Mouse (Mus musculus): ENCODE results near the gene Zfhx2. TPM values are rescaled to one million over a fixed set of nuclear protein-coding genes. Genes with fewer than 3 reads are reported as not detected.
A peak's percentile ranks its signal among the peaks of the same experiment; 100 is the strongest.

Zfhx2 gene
- polyA plus RNA-seq, 1 experiment, result 0.98 TPM

DNA sequence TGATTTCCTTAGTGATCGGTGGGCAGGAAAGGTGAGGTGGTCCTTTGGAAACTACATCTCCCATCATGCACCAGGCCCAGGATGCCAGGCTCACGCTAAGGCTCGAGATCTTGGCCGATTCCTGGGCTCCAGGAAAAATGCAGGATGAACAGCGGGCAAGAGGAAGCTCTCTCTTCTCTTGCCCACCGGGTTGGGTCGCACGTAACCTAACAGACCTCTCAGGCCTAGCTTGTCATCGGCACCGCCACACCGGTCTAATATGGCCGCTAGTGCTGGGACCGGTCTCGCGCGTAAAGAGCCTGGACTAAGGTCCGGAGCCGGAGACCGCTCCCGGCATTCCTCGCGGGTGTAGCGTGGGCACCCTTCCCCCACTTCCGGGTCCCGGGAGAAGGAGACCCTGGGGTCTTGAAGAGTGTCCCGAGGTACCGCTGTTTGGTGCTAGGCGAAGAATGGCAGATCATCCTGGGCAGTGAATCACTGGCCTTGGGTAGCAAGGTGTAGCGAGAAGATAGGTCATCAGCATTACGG is 2.6 kb upstream of the Zfhx2 start, which contains the start of gene Thtpa:
Gene Thtpa (plus strand): TSS at position 81 of the 528 bp plus-strand sequence.
- H3K79me2 ChIP-seq (ENCODE audit: control insufficient read depth, insufficient read depth), result no peaks in the 10 kb centered on the region
- peak within 1 kb of the TSS; percentile 99 for H3K4me2 ChIP-seq (ENCODE audit: low read depth)
- H3ac ChIP-seq (ENCODE audit: control insufficient read depth, insufficient read length), result peak within 1 kb of the TSS; percentile 9
- peak within 1 kb of the TSS; percentile 54 for H3K4me3 ChIP-seq
- TF ChIP-seq MAX (IDR thresholded peaks at IDR 0.05; ENCODE audit: low read depth) (no peak), POLR2AphosphoS2 (IDR thresholded peaks at IDR 0.05; ENCODE audit: insufficient read length, low read depth) (peak; percentile 10), TCF12 (IDR thresholded peaks at IDR 0.05; ENCODE audit: insufficient read depth, poor library complexity, severe bottlenecking) (no peak), SRF (IDR thresholded peaks at IDR 0.05; ENCODE audit: control insufficient read depth, insufficient read length, low read depth) (no peak), POLR2A (IDR thresholded peaks at IDR 0.05; ENCODE audit: insufficient read length, low read depth) (peak; percentile 49)
- H3K27me3 ChIP-seq (ENCODE audit: control insufficient read depth, insufficient read depth, insufficient read length), result no peaks in the 10 kb centered on the region
- H3K36me3 ChIP-seq (ENCODE audit: control insufficient read depth, insufficient read depth), result peaks cover 3% of the 10 kb centered on the region

DNA sequence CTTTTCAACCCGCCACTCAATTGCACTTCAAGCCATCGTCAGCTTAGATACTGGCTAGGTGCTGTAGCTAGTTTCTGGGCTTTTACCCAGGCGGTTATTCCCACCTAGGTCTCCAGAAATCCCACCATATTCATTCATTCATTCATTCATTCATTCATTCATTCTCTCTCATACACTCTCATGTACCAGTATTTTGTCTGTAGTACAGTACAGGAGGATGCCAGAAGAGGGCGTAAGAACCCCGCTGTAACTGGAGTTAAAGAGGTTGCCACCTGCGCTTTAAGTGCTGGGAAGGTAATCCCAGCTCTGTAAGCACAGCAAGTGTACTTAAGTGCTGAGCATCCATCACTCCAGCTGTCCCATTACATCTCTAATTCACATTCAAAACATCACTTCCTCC is 1.8 kb upstream of the Zfhx2 start:
- Histone ChIP-seq H3K27me3 (ENCODE audit: control insufficient read depth, insufficient read depth, insufficient read length) (no peaks in the 10 kb centered on the region), H3K4me2 (ENCODE audit: low read depth) (no peak overlapping the region), H3K79me2 (ENCODE audit: control insufficient read depth, insufficient read depth) (no peaks in the 10 kb centered on the region), H3ac (ENCODE audit: control insufficient read depth, insufficient read length) (no peak overlapping the region), H3K36me3 (ENCODE audit: control insufficient read depth, insufficient read depth) (peaks cover 3% of the 10 kb centered on the region), H3K4me3 (peak overlapping the region; percentile 54)
- TF ChIP-seq MYOD1 (IDR thresholded peaks at IDR 0.05; ENCODE audit: control insufficient read depth in 1 of 3, insufficient read length in 2 of 3, low read depth in 2 of 3) (no peak), E2F4 (IDR thresholded peaks at IDR 0.05; ENCODE audit: insufficient read depth) (no peak), MAX (IDR thresholded peaks at IDR 0.05; ENCODE audit: low read depth) (no peak), TCF3 (IDR thresholded peaks at IDR 0.05; ENCODE audit: insufficient read length, low read depth) (no peak), CEBPB (IDR thresholded peaks at IDR 0.05; ENCODE audit: insufficient read depth, poor library complexity, severe bottlenecking) (no peak), TCF12 (IDR thresholded peaks at IDR 0.05; ENCODE audit: insufficient read depth, poor library complexity, severe bottlenecking) (no peak), MYOG (IDR thresholded peaks at IDR 0.05; ENCODE audit: control insufficient read depth in 1 of 3, insufficient read depth in 1 of 3, insufficient read length in 2 of 3, low read depth in 2 of 3) (no peak), POLR2A (IDR thresholded peaks at IDR 0.05; ENCODE audit: insufficient read length, low read depth) (no peak), REST (IDR thresholded peaks at IDR 0.05; ENCODE audit: insufficient read depth, insufficient read length) (no peak), SRF (IDR thresholded peaks at IDR 0.05; ENCODE audit: control insufficient read depth, insufficient read length, low read depth) (no peak), USF1 (IDR thresholded peaks at IDR 0.05; ENCODE audit: low read depth) (no peak), POLR2AphosphoS2 (IDR thresholded peaks at IDR 0.05; ENCODE audit: insufficient read length, low read depth) (no peak)

DNA sequence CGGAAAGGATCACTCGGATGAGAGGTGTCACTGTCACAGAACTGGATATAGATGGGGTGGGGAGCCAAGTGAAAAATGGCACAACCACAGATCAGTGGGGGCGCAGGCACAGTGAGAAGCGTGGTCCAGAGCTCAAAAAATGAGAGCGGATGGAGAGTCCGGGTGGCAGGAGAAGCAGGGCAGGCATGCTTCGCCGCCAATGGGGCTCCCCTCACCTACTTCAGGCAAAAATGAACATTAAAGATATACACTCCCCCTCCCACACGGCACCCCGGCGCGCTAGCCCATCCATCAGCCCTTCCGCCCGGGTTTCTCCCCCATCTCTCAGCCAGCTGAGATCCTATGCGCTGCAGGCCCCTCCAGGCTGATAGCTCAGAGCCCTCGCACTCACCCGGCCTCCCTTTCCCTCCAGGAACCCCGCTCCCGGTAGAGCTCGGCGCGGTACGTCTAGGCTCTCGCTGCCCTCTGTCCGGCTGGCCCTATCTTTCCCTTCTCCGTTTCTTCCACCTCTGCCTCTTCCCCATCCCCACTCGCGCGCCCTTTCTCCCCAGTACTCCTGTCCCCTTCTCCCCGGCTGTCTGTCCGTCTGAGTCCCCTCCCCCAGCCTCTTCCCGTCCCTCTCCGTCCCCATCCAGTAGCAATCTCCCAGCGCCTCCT is 787 bp downstream of the Zfhx2 start:
- Histone ChIP-seq H3K4me2 (ENCODE audit: low read depth) (peak overlapping the region; percentile 77), H3K27me3 (ENCODE audit: control insufficient read depth, insufficient read depth, insufficient read length) (no peaks in the 10 kb centered on the region), H3K36me3 (ENCODE audit: control insufficient read depth, insufficient read depth) (no peaks in the 10 kb centered on the region), H3K79me2 (ENCODE audit: control insufficient read depth, insufficient read depth) (no peaks in the 10 kb centered on the region), H3ac (ENCODE audit: control insufficient read depth, insufficient read length) (peak overlapping the region; percentile 58), H3K4me3 (peak overlapping the region; percentile 69)
- TF ChIP-seq CEBPB (IDR thresholded peaks at IDR 0.05; ENCODE audit: insufficient read depth, poor library complexity, severe bottlenecking) (no peak), POLR2A (IDR thresholded peaks at IDR 0.05; ENCODE audit: insufficient read length, low read depth) (no peak), USF1 (IDR thresholded peaks at IDR 0.05; ENCODE audit: low read depth) (no peak), TCF3 (IDR thresholded peaks at IDR 0.05; ENCODE audit: insufficient read length, low read depth) (no peak), TCF12 (IDR thresholded peaks at IDR 0.05; ENCODE audit: insufficient read depth, poor library complexity, severe bottlenecking) (no peak), MAX (IDR thresholded peaks at IDR 0.05; ENCODE audit: low read depth) (no peak), SRF (IDR thresholded peaks at IDR 0.05; ENCODE audit: control insufficient read depth, insufficient read length, low read depth) (no peak), MYOD1 (IDR thresholded peaks at IDR 0.05; ENCODE audit: control insufficient read depth in 1 of 3, insufficient read length in 2 of 3, low read depth in 2 of 3) (no peak), E2F4 (IDR thresholded peaks at IDR 0.05; ENCODE audit: insufficient read depth) (no peak), REST (IDR thresholded peaks at IDR 0.05; ENCODE audit: insufficient read depth, insufficient read length) (no peak), POLR2AphosphoS2 (IDR thresholded peaks at IDR 0.05; ENCODE audit: insufficient read length, low read depth) (no peak), MYOG (IDR thresholded peaks at IDR 0.05; ENCODE audit: control insufficient read depth in 1 of 3, insufficient read depth in 1 of 3, insufficient read length in 2 of 3, low read depth in 2 of 3) (no peak)

DNA sequence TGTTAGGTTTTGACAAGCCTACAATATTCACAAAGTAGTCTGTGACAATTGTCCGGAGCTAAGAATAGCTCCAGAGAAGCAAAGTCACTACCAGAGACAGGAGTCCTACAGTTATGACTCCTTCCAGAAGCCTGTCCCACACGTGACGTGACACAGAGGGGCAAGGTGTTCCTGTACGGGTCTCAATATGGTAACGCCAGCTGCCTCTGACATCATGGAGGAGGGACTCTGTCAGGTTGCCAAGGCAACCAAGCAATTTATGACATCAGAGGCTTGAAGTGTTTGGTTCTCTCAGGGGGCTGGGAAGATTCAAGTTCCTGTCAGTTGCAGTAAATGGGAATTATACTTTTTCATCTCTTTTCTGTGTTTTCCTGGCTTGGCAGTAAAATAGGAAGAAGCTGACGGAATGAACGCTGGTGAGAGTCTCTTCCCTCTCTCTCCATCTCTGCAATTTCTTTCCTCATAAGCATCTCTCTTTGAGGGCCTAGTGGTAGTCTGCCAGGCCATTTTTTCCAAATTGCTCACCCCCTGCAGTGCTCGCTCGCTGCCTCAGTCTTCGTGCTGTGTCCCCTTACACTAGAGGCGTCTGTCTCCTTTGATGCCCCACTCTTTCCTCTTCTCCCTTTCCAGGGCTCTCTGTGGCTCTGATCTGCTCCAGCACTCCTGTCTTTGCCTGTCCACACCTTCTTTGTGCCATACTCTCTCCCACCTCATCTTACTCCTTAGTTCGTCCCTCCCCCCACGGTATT is 2.8 kb downstream of the Zfhx2 start:
- no peak overlapping the region for H3K4me3 ChIP-seq
- no peak for TF ChIP-seq REST (IDR thresholded peaks at IDR 0.05; ENCODE audit: insufficient read depth, insufficient read length)
- TF ChIP-seq POLR2AphosphoS2 (IDR thresholded peaks at IDR 0.05; ENCODE audit: insufficient read length, low read depth), result no peak
- H3ac ChIP-seq (ENCODE audit: control insufficient read depth, insufficient read length), result no peak overlapping the region
- H3K36me3 ChIP-seq (ENCODE audit: control insufficient read depth, insufficient read depth), result no peaks in the 10 kb centered on the region
- H3K79me2 ChIP-seq (ENCODE audit: control insufficient read depth, insufficient read depth), result no peaks in the 10 kb centered on the region
- no peaks in the 10 kb centered on the region for H3K27me3 ChIP-seq (ENCODE audit: control insufficient read depth, insufficient read depth, insufficient read length)
- no peak overlapping the region for H3K4me2 ChIP-seq (ENCODE audit: low read depth)

Data from myocyte (in vitro differentiated cells).